Mouse (Mus musculus): Measurements from ENCODE around the gene Ctps. TPM values are rescaled to one million over a fixed set of nuclear protein-coding genes. Genes with fewer than 3 reads are reported as not detected.

Gene Ctps
- polyA plus RNA-seq (2015; fragmentation: Nextera tagmentation; extraction: Ambion mirVana): 96.1 and 97.7 TPM in 2 replicates

DNA sequence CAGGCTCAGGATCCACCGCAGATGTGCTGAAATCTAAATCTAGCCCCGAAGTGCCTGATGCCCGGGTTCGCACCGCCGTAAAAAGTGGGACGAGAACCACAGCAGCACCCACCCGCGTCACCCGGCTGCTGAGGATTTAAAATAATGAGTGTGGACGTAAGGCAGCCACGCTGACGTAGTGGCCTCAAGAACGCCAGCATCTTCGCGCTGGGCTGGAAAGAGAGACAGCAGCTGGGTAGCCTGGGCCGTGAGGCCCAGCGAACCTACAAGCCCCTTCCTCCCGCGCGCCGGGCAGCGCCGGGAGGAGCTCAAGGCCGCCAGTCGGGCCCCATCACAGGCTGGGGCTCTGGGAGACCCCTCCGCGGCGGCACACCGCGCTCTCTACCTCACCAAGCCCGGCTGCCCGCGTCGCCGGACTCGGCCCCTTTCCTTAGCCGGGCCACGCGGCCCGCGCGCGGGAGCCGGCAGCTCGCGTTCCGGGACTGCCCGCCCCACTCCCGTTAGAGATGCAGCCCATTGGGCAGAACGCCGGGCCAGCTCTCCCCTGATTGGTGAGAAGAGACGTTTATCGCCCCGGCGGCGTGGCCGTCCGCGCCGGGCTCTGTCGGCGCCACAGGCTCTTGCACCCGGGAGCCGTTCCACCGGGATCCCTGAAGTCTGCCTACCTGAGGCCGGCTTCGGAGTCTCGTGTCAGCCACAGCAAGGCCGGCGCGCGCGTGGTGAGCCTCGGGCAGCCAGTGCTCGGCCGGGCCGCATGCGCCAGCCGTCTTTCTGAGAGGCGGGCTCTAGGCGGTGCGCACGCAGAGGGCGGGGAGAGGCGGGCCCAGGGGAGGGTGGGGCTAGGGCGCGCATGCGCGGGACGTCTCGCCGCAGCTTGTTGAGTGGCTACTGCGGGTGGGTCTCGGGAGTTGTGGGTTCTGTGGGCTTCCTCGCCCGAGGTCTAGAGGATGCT lies at the start of gene Ctps:
Gene Ctps, minus strand, starts transcription at position 791 of the 952 bp plus-strand sequence.
- ATAC-seq (replicated peaks): peak; percentile 98
- Histone ChIP-seq H3K27me3 (no peaks in the 10 kb centered on the region), H3K4me2 (replicated peaks) (peak within 1 kb of the TSS; percentile 69), H3K9me3 (no peaks in the 10 kb centered on the region), H3K4me1 (peaks cover 30% of the 10 kb centered on the region), H3K36me3 (peaks cover 9% of the 10 kb centered on the region), H3K4me3 (peak within 1 kb of the TSS; percentile 95), H3K9ac (replicated peaks) (peak within 1 kb of the TSS; percentile 90), H3K27ac (replicated peaks) (peak within 1 kb of the TSS; percentile 95)
- WGBS: under 1% methylated on average over 86 of the region's 97 CpGs

DNA sequence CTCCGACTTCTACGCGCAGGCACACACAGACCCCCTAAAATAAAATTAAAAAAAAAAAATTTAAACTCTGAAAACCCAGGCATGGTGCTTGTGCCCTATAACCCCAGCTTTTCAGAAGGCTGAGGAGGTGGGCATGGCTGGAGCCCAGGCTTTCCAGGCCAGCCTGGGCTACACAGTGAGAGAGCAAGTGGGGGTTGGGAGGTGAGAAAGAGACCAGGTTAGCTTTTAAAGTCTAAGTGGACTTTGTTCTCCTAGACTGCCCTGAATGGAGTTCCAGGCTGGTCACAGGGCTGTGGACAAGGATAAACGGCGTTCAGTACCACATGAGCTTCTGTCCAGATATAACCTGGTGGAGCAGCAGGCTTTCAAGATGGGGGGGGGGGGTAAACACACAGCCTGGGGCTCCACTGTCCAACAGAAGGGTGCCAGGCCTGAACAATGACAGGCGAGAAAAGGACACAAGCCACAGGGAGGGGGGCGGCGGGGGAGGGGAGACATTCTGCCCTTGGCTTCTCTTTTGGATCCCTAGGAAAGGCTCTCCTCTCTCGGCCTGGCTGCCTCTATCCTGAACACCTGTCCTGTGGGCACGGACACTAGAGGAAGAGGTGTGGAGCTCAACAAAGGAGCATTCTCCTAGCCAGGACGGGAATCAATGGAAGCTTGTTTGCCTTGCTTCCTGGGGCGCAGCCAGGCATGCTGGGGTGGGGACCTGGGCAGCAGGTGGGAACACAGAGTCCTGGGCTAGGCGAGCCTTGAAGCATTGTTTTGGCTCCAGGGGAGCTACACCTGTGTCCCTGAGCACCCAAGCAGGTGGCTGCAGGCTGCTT lies 46.3 kb upstream of the Ctps start:
- H3K4me3 ChIP-seq: no peak overlapping the region
- no peaks in the 10 kb centered on the region for H3K36me3 ChIP-seq
- 67% methylated on average over 13 of the region's 13 CpGs for WGBS
- ATAC-seq (replicated peaks): no peak
- peaks cover 6% of the 10 kb centered on the region; the same call in 1 of the 2 replicates for H3K4me1 ChIP-seq
- H3K4me2 ChIP-seq (replicated peaks): no peak overlapping the region
- H3K27me3 ChIP-seq: no peaks in the 10 kb centered on the region
- H3K9me3 ChIP-seq: no peaks in the 10 kb centered on the region
- no peak overlapping the region for H3K9ac ChIP-seq (replicated peaks)
- no peak overlapping the region for H3K27ac ChIP-seq (replicated peaks)

- no peak overlapping the region for H3K9ac ChIP-seq (replicated peaks)
- H3K4me3 ChIP-seq: no peak overlapping the region
- no peaks in the 10 kb centered on the region for H3K27me3 ChIP-seq
- no peak overlapping the region for H3K27ac ChIP-seq (replicated peaks)
- no peaks in the 10 kb centered on the region for H3K36me3 ChIP-seq
- peak; percentile 62; the same call in 1 of the 2 replicates for ATAC-seq (replicated peaks)
- 28% methylated on average over 10 of the region's 10 CpGs for WGBS
- H3K4me2 ChIP-seq (replicated peaks): no peak overlapping the region
- H3K4me1 ChIP-seq: peaks cover 6% of the 10 kb centered on the region; the same call in 1 of the 2 replicates
- H3K9me3 ChIP-seq: no peaks in the 10 kb centered on the region
Observed at GRCm38 (mm10) chr4:120615528-120616081, 45.5 kb upstream of the Ctps start.

DNA sequence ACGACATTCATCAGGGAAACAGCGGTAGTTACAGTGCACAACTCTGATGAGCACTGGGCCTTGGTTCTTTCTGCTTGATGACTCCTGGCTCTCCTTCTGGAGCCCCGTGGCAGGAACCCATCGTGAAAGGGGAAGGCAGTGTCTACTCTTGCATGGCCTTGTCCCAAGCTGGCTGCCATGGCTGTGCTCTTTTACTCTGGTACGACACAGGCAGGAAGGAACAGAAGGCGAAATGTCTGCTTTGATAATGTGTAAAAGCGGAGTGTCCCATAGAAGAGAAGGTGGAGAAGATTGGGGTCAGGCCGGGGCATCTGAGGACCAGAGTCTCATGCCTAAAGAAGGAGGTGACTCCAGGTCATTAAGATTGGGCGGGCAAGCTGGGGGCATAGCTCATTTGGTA lies 44.6 kb upstream of the Ctps start:
- H3K27ac ChIP-seq (replicated peaks): no peak overlapping the region
- WGBS: 79% methylated on average over 9 of the region's 9 CpGs

DNA sequence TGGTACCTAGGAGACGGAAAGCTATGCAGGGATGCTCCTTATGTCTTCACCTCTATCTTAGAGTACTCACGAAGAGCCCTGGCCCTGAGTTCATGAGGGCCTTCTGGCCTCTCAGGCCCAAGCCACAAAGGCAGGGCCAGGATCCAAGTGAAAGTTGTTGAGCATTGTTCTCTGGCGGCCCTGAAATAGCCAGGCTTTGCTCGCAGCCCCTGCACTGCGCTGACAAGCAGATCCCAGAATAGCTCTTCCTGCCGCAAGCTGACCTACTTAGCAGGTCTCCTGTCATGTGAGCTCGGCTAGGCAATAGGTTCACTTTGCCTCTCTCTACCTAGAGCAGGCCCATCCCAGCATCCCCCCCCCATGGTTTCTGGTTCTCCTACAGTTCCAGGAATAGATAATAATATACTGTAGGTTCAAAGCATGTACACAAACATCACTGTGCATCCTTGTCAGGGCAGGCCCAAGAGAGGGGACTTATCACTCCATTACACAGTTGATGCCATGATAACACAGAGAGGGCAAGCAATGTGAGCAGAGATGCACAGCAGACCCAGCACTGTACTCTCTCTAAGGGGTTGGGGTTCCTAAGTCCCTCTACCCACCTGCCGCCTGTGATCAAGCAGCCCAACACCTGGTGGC lies 43.7 kb upstream of the Ctps start:
- H3K9me3 ChIP-seq: no peaks in the 10 kb centered on the region
- H3K4me2 ChIP-seq (replicated peaks): no peak overlapping the region
- peaks cover 6% of the 10 kb centered on the region; the same call in 1 of the 2 replicates for H3K4me1 ChIP-seq
- H3K9ac ChIP-seq (replicated peaks): no peak overlapping the region
- no peak overlapping the region for H3K4me3 ChIP-seq
- no peak overlapping the region for H3K27ac ChIP-seq (replicated peaks)
- WGBS: 53% methylated on average over 8 of the region's 8 CpGs
- H3K27me3 ChIP-seq: no peaks in the 10 kb centered on the region
- no peaks in the 10 kb centered on the region for H3K36me3 ChIP-seq
- no peak; the same call in 1 of the 2 replicates for ATAC-seq (replicated peaks)

More for the DNA sequence above, 44.6 kb upstream of the Ctps start:
- no peak for ATAC-seq (replicated peaks)
- no peaks in the 10 kb centered on the region for H3K9me3 ChIP-seq
- no peaks in the 10 kb centered on the region for H3K27me3 ChIP-seq
- H3K4me1 ChIP-seq: peaks cover 6% of the 10 kb centered on the region; the same call in 1 of the 2 replicates
- no peak overlapping the region for H3K9ac ChIP-seq (replicated peaks)
- H3K36me3 ChIP-seq: no peaks in the 10 kb centered on the region
- no peak overlapping the region for H3K4me3 ChIP-seq
- no peak overlapping the region for H3K4me2 ChIP-seq (replicated peaks)

GRCm38 (mm10) chr4:120612304-120613080 lies 42.4 kb upstream of the Ctps start:
- Histone ChIP-seq H3K9ac (replicated peaks) (no peak overlapping the region), H3K27ac (replicated peaks) (no peak overlapping the region), H3K36me3 (no peaks in the 10 kb centered on the region), H3K4me1 (peaks cover 6% of the 10 kb centered on the region; the same call in 1 of the 2 replicates), H3K9me3 (no peaks in the 10 kb centered on the region), H3K4me3 (no peak overlapping the region), H3K27me3 (no peaks in the 10 kb centered on the region), H3K4me2 (replicated peaks) (no peak overlapping the region)
- no peak for ATAC-seq (replicated peaks)
- 26% methylated on average over 9 of the region's 9 CpGs for WGBS

- H3K9ac ChIP-seq (replicated peaks): no peak overlapping the region
- 55% methylated on average over 3 of the region's 3 CpGs for whole genome bisulfite sequencing
- ATAC-seq (replicated peaks): no peak
- H3K36me3 ChIP-seq: no peaks in the 10 kb centered on the region
- no peak overlapping the region for H3K4me2 ChIP-seq (replicated peaks)
- no peaks in the 10 kb centered on the region for H3K9me3 ChIP-seq
- H3K27me3 ChIP-seq: no peaks in the 10 kb centered on the region
- H3K4me1 ChIP-seq: peaks cover 6% of the 10 kb centered on the region; the same call in 1 of the 2 replicates
- H3K27ac ChIP-seq (replicated peaks): no peak overlapping the region
- no peak overlapping the region for H3K4me3 ChIP-seq
Observed at GRCm38 (mm10) chr4:120611005-120611404, 40.9 kb upstream of the Ctps start.

DNA sequence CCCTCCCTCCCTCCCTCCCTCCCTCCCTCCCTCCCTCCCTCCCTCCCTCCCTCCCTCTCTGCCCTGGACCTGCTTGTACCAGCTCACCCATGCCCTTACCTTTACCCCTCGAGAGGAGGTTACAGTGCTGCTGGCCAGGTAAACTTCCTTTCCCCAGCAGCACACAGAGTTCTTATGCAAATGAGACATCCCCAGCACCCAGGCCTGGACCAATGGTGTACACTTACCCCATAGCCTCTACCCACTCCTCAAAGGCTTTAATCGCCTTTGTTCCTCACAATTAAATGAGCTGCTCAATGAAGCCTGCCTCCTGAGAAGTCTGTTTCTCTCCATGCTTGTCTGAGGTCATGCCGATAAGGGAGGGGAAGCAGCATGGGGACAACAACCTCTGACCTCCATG lies 36.9 kb upstream of the Ctps start:
- ATAC-seq (replicated peaks): no peak
- no peak overlapping the region for H3K4me3 ChIP-seq
- H3K27me3 ChIP-seq: no peaks in the 10 kb centered on the region
- H3K4me1 ChIP-seq: no peaks in the 10 kb centered on the region
- no peak overlapping the region for H3K4me2 ChIP-seq (replicated peaks)
- H3K9me3 ChIP-seq: no peaks in the 10 kb centered on the region
- no peak overlapping the region for H3K27ac ChIP-seq (replicated peaks)
- H3K9ac ChIP-seq (replicated peaks): no peak overlapping the region
- no peaks in the 10 kb centered on the region for H3K36me3 ChIP-seq
- 0% methylated on average over 2 of the region's 3 CpGs for WGBS

GRCm38 (mm10) chr4:120602669-120603068 lies 32.6 kb upstream of the Ctps start:
- Histone ChIP-seq H3K4me3 (no peak overlapping the region), H3K4me1 (no peaks in the 10 kb centered on the region), H3K9ac (replicated peaks) (no peak overlapping the region), H3K9me3 (no peaks in the 10 kb centered on the region), H3K36me3 (no peaks in the 10 kb centered on the region), H3K4me2 (replicated peaks) (no peak overlapping the region), H3K27me3 (no peaks in the 10 kb centered on the region), H3K27ac (replicated peaks) (no peak overlapping the region)
- WGBS: 70% methylated on average over 3 of the region's 3 CpGs
- ATAC-seq (replicated peaks): no peak

GRCm38 (mm10) chr4:120601774-120602173 lies 31.7 kb upstream of the Ctps start:
- H3K27me3 ChIP-seq: no peaks in the 10 kb centered on the region

DNA sequence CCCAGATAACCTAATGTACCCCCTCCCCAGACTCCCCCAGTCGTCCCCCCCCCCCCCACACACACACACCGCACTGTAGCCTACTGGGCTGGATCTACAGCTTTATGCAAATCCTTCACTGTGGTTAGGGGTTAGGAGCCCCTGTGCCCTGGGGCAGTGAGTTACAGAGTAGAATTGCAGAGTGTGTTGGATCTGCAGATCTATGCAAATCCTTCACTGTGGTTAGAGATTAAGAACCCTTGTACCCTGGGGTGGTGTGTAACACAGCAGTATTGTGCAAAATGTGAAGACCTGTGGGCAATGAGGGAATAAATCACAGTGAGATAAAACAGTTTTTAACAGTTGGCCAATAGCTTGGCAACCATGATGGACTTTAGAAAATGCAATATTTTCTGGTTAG lies 28.8 kb upstream of the Ctps start:
- H3K4me3 ChIP-seq: no peak overlapping the region
- H3K9me3 ChIP-seq: no peaks in the 10 kb centered on the region
- WGBS: 15% methylated on average over 2 of the region's 2 CpGs
- H3K27ac ChIP-seq (replicated peaks): no peak overlapping the region
- H3K4me2 ChIP-seq (replicated peaks): no peak overlapping the region
- no peak overlapping the region for H3K9ac ChIP-seq (replicated peaks)
- H3K27me3 ChIP-seq: no peaks in the 10 kb centered on the region
- H3K4me1 ChIP-seq: no peaks in the 10 kb centered on the region
- no peak for ATAC-seq (replicated peaks)
- no peaks in the 10 kb centered on the region for H3K36me3 ChIP-seq

More at GRCm38 (mm10) chr4:120601774-120602173, 31.7 kb upstream of the Ctps start:
- Histone ChIP-seq H3K4me3 (no peak overlapping the region), H3K27ac (replicated peaks) (no peak overlapping the region), H3K4me1 (no peaks in the 10 kb centered on the region), H3K9me3 (no peaks in the 10 kb centered on the region), H3K9ac (replicated peaks) (no peak overlapping the region), H3K4me2 (replicated peaks) (no peak overlapping the region), H3K36me3 (no peaks in the 10 kb centered on the region)
- WGBS: 80% methylated on average over 1 of the region's 1 CpGs
- ATAC-seq (replicated peaks): no peak

Data from forebrain, embryonic 15.5 days (tissue).